Mouse (Mus musculus): ENCODE data around the gene Nus1. TPM values are rescaled to one million over a fixed set of nuclear protein-coding genes. Genes with fewer than 3 reads are reported as not detected.

Nus1 gene
- total RNA-seq, 1 experiment, result 38.4 TPM

DNA sequence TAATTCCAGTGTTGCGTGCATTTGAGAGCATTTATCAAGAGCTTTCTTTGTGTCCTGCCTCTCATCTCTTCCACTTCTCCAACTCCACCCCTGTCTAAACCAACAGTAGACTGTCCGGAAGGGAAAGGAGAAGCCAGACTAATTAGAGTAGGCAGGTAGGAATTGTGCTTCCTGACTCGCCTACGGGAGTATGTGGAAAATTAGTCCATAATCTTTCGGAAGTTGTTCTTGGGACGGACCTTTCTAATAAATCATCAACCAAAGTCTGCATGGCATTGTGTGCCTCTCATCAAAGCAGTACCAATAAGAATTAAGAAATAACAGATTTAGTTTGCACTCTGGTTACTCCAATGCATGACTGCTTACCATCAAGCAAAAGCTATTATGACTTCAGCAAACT, 34.3 kb upstream of the Nus1 start:
- in situ Hi-C loops (cut with MboI; ENCODE audit: low sequenced_read_pairs in 2 of 2, unreplicated experiment in 2 of 2), result loop anchor here (10.0 to 25.0 kb wide), 3 partner anchors 168 to 596 kb away; no protein-coding TSS in a partner anchor
- TF ChIP-seq HCFC1 (IDR thresholded peaks at IDR 0.05; ENCODE audit: borderline replicate concordance, insufficient read depth, low read length) (no peak), CHD2 (IDR thresholded peaks at IDR 0.05; ENCODE audit: low read depth, low read length) (no peak)
- Histone ChIP-seq H3K4me3 (ENCODE audit: insufficient read depth in 1 of 2, low read depth in 1 of 2, low read length in 2 of 2, poor library complexity in 1 of 2, severe bottlenecking in 1 of 2) (no peak overlapping the region), H3K9ac (ENCODE audit: insufficient read depth, low read depth, low read length, poor library complexity, severe bottlenecking) (peak overlapping the region; percentile 30; the same call in 1 of the 2 replicates), H3K36me3 (ENCODE audit: control insufficient read depth, insufficient read depth, low read length, poor library complexity, severe bottlenecking) (no peaks in the 10 kb centered on the region), H3K9me3 (ENCODE audit: control insufficient read depth, insufficient read depth, low read depth, low read length) (no peaks in the 10 kb centered on the region), H3K4me1 (ENCODE audit: control insufficient read depth in 2 of 2, insufficient read depth in 2 of 2, low read length in 2 of 2, poor library complexity in 1 of 2) (peaks cover 0 to 6% of the 10 kb centered on the region in 2 experiments; a peak in 1 of 4 replicates), H3K27ac (ENCODE audit: insufficient read depth, low read depth, low read length, poor library complexity, severe bottlenecking) (no peak overlapping the region)
- no peak for DNase-seq (ENCODE audit: low read depth, low spot score)

DNA sequence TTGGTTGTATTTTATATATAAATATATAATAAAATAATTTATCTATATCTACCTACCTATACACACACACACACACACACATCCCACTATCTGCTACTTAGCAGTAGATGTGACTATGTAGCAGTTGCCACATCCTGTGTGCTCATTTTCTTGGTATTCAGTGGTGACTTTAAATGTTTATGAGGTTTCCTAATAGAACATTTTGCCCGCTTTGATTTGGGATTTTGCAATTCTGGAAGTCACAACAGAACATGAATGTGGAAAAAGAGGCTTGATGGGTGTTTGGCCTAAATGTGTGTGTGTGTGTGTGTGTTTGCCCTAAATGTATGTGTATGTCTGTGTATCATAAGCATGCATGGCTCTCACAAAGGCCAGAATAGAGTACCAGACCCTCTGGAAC, 33.8 kb upstream of the Nus1 start:
- DNase-seq (ENCODE audit: low read depth, low spot score), result no peak
- Histone ChIP-seq H3K4me3 (ENCODE audit: insufficient read depth in 1 of 2, low read depth in 1 of 2, low read length in 2 of 2, poor library complexity in 1 of 2, severe bottlenecking in 1 of 2) (no peak overlapping the region), H3K9me3 (ENCODE audit: control insufficient read depth, insufficient read depth, low read depth, low read length) (no peaks in the 10 kb centered on the region), H3K4me1 (ENCODE audit: control insufficient read depth in 2 of 2, insufficient read depth in 2 of 2, low read length in 2 of 2, poor library complexity in 1 of 2) (peaks cover 0 to 6% of the 10 kb centered on the region in 2 experiments; a peak in 1 of 4 replicates), H3K27ac (ENCODE audit: insufficient read depth, low read depth, low read length, poor library complexity, severe bottlenecking) (no peak overlapping the region), H3K36me3 (ENCODE audit: control insufficient read depth, insufficient read depth, low read length, poor library complexity, severe bottlenecking) (no peaks in the 10 kb centered on the region), H3K9ac (ENCODE audit: insufficient read depth, low read depth, low read length, poor library complexity, severe bottlenecking) (no peak overlapping the region)
- TF ChIP-seq ZNF384 (IDR thresholded peaks at IDR 0.05; ENCODE audit: low read depth, low read length), result no peak
- no peak for TF ChIP-seq ZC3H11A (IDR thresholded peaks at IDR 0.05; ENCODE audit: borderline replicate concordance, low read depth, low read length)
- TF ChIP-seq MAFK (IDR thresholded peaks at IDR 0.05; ENCODE audit: insufficient read depth, low read depth, low read length), result no peak
- TF ChIP-seq HCFC1 (IDR thresholded peaks at IDR 0.05; ENCODE audit: borderline replicate concordance, insufficient read depth, low read length), result no peak
- TF ChIP-seq CHD2 (IDR thresholded peaks at IDR 0.05; ENCODE audit: low read depth, low read length), result no peak
- in situ Hi-C loops (cut with MboI; ENCODE audit: low sequenced_read_pairs in 2 of 2, unreplicated experiment in 2 of 2), result loop anchor here (10.0 to 25.0 kb wide), 3 partner anchors 169 to 596 kb away; no protein-coding TSS in a partner anchor

DNA sequence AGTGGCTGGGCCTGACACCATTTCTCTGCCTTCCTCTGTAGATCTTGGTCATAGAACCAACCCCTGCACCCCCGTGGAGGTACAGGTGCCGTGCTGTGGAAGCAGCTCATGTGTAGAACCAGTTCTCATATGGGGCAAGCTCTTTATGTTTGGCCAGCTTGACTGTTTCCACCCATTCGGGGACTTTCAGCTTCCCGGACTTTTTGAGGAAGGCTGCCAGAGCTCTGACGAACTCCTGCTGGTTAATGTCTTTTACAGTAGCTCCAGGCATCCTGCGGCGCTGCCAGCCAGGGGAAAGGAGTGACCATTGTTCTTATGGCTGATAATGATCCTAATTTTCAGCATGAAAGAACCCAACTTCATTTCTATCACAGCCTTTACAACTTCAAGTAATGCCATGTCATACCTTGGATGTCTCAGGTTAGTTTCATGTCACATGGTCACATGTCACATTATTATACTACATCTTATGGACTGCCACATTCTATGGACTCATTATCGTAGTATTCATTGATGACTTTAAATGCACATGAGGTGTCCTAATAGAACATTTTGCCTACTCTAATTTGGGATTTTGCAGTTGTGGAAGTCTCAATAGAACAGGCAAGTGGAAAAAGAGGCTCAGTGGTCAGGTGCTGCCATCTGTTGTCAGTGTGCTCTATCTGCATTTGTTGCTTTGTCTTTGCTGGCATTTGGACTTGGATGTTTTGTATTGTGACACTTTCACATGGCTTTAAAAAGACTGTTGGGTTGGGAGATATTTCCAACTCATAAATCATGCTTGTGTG, 32.3 kb upstream of the Nus1 start:
- Histone ChIP-seq H3K36me3 (ENCODE audit: control insufficient read depth, insufficient read depth, low read length, poor library complexity, severe bottlenecking) (no peaks in the 10 kb centered on the region), H3K9ac (ENCODE audit: insufficient read depth, low read depth, low read length, poor library complexity, severe bottlenecking) (no peak overlapping the region), H3K9me3 (ENCODE audit: control insufficient read depth, insufficient read depth, low read depth, low read length) (no peaks in the 10 kb centered on the region), H3K4me3 (ENCODE audit: insufficient read depth in 1 of 2, low read depth in 1 of 2, low read length in 2 of 2, poor library complexity in 1 of 2, severe bottlenecking in 1 of 2) (no peak overlapping the region), H3K27ac (ENCODE audit: insufficient read depth, low read depth, low read length, poor library complexity, severe bottlenecking) (no peak overlapping the region), H3K4me1 (ENCODE audit: control insufficient read depth in 2 of 2, insufficient read depth in 2 of 2, low read length in 2 of 2, poor library complexity in 1 of 2) (peaks cover 0 to 6% of the 10 kb centered on the region in 2 experiments; a peak in 1 of 4 replicates)
- TF ChIP-seq ZNF384 (IDR thresholded peaks at IDR 0.05; ENCODE audit: low read depth, low read length) (no peak), CHD2 (IDR thresholded peaks at IDR 0.05; ENCODE audit: low read depth, low read length) (no peak), HCFC1 (IDR thresholded peaks at IDR 0.05; ENCODE audit: borderline replicate concordance, insufficient read depth, low read length) (no peak), ZC3H11A (IDR thresholded peaks at IDR 0.05; ENCODE audit: borderline replicate concordance, low read depth, low read length) (peak; percentile 98), MAFK (IDR thresholded peaks at IDR 0.05; ENCODE audit: insufficient read depth, low read depth, low read length) (no peak)
- peak; percentile 39 for DNase-seq (ENCODE audit: low read depth, low spot score)
- in situ Hi-C loops (cut with MboI; ENCODE audit: low sequenced_read_pairs in 2 of 2, unreplicated experiment in 2 of 2), result loop anchor here (10.0 to 25.0 kb wide), 3 partner anchors 170 to 598 kb away; no protein-coding TSS in a partner anchor

DNA sequence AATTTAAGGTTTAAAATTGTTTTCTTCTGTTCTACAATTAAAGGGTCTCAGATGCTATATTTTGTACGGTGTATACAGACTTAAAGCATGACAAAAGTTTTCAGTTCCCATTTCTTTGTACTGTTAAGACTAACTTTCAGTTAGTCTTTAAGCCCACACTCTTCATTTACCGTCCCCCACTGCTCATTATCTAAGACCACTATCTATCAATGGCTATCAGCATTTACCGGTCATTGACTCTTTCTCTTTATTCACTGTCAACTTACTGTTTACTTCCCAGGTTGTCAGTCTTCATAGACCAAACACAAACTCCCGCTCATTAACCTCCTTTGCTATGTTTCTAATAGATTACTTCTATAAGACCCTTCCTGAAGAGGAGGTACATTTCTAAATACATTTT, 30.2 kb upstream of the Nus1 start:
- in situ Hi-C loops (cut with MboI; ENCODE audit: low sequenced_read_pairs in 2 of 2, unreplicated experiment in 2 of 2), result loop anchor here (10.0 to 25.0 kb wide), 3 partner anchors 172 to 600 kb away; no protein-coding TSS in a partner anchor

More for the DNA sequence above, 30.2 kb upstream of the Nus1 start:
- Histone ChIP-seq H3K9me3 (ENCODE audit: control insufficient read depth, insufficient read depth, low read depth, low read length) (no peaks in the 10 kb centered on the region), H3K9ac (ENCODE audit: insufficient read depth, low read depth, low read length, poor library complexity, severe bottlenecking) (no peak overlapping the region), H3K4me3 (ENCODE audit: insufficient read depth in 1 of 2, low read depth in 1 of 2, low read length in 2 of 2, poor library complexity in 1 of 2, severe bottlenecking in 1 of 2) (no peak overlapping the region), H3K36me3 (ENCODE audit: control insufficient read depth, insufficient read depth, low read length, poor library complexity, severe bottlenecking) (no peaks in the 10 kb centered on the region), H3K4me1 (ENCODE audit: control insufficient read depth in 2 of 2, insufficient read depth in 2 of 2, low read length in 2 of 2, poor library complexity in 1 of 2) (no peaks in the 10 kb centered on the region), H3K27ac (ENCODE audit: insufficient read depth, low read depth, low read length, poor library complexity, severe bottlenecking) (no peak overlapping the region)
- no peak for TF ChIP-seq CHD2 (IDR thresholded peaks at IDR 0.05; ENCODE audit: low read depth, low read length)
- TF ChIP-seq ZNF384 (IDR thresholded peaks at IDR 0.05; ENCODE audit: low read depth, low read length), result no peak
- no peak for TF ChIP-seq MAFK (IDR thresholded peaks at IDR 0.05; ENCODE audit: insufficient read depth, low read depth, low read length)
- no peak for DNase-seq (ENCODE audit: low read depth, low spot score)
